Mouse (Mus musculus) erythroblast, embryonic 14.5 days (primary cell): ENCODE measurements around the gene Adam30. TPM values are rescaled to one million over a fixed set of nuclear protein-coding genes. Genes with fewer than 3 reads are reported as not detected.

Experiments
- H3K27me3 ChIP-seq: 2 replicates; pipeline ENCODE4 v1.6.1; 2012; ENCODE audit warnings: inconsistent platforms; ENCODE audit not compliant: control insufficient read depth
- H3K36me3 ChIP-seq: 2 replicates; pipeline ENCODE4 v1.6.1; 2012; ENCODE audit warnings: mild to moderate bottlenecking, inconsistent platforms; ENCODE audit not compliant: control insufficient read depth
- H3K4me1 ChIP-seq: 2 replicates; pipeline ENCODE4 v1.6.1; 2012; ENCODE audit warnings: inconsistent platforms; ENCODE audit not compliant: control insufficient read depth
- H3K4me3 ChIP-seq: replicated peaks from 2 replicates; pipeline ENCODE3; 2012; ENCODE audit warnings: moderate library complexity, mild to moderate bottlenecking, inconsistent platforms
- H3K9me3 ChIP-seq: 2 replicates; pipeline ENCODE4 v1.6.1; 2012; ENCODE audit warnings: low read length, inconsistent platforms, mixed read lengths; ENCODE audit not compliant: control insufficient read depth
- GATA1 ChIP-seq: IDR thresholded peaks from 2 replicates; pipeline ENCODE4 v1.6.1; 2012; ENCODE audit warnings: low read length, inconsistent platforms, mixed read lengths
- TAL1 ChIP-seq: IDR thresholded peaks from 3 replicates; pipeline ENCODE4 v1.6.1; 2012; ENCODE audit warnings: low read length, inconsistent platforms, mixed read lengths
- polyA plus RNA-seq: library from polyadenylated mRNA; stranded (reverse); fragments of >175 nt; gene quantifications from 2 replicates; pipeline ENCODE4 v1.2.3, GENCODE M21; 2012

Adam30 gene
- polyA plus RNA-seq, 1 experiment = not detected

DNA sequence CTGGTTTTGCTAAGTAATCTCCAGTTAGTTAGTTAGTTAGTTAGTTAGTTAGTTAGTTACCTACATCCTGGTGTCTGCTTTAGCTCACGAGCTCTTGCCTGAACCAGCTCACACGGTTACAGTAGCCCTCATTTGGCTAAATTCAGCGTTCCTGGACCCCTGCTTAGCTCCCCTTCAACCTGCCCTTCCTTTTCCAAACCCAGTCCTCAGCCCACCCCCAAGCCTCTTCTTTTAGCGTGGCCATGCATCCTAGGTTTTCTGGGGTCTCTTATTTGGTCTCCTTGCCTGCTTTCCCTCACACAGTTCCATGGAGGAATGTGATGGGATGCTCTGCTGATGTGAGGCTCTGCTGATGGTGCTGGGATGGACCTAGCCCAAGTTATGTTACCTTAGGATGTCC, 1.8 kb upstream of the Adam30 start:
- Histone ChIP-seq H3K4me3 (no peak overlapping the region), H3K9me3 (no peaks in the 10 kb centered on the region), H3K27me3 (no peaks in the 10 kb centered on the region), H3K4me1 (no peaks in the 10 kb centered on the region), H3K36me3 (no peaks in the 10 kb centered on the region)
- no peak for TF ChIP-seq TAL1

DNA sequence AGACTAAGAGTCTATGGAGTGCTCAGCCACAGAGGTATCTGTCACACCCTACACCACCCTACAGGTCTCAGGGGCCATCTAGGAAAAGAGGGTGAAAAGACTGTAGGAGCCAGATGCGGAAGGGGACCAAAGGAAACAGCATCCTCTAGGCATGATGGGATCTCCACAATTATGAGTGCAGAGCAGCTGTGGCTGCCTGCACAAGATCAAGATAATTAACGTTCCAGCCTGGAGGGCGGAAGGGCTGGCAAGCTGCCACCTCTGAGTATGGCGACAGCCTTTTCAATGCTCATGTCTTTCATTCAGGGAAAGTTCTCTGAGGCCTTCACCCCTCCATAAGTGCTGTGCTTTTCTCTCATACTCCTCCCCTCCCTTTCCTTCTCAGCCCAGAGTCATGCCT, 1.1 kb upstream of the Adam30 start:
- no peaks in the 10 kb centered on the region for H3K4me1 ChIP-seq
- TF ChIP-seq GATA1 (no peak), TAL1 (no peak)
- no peaks in the 10 kb centered on the region for H3K36me3 ChIP-seq
- no peaks in the 10 kb centered on the region for H3K9me3 ChIP-seq
- H3K4me3 ChIP-seq = no peak overlapping the region
- no peaks in the 10 kb centered on the region for H3K27me3 ChIP-seq

DNA sequence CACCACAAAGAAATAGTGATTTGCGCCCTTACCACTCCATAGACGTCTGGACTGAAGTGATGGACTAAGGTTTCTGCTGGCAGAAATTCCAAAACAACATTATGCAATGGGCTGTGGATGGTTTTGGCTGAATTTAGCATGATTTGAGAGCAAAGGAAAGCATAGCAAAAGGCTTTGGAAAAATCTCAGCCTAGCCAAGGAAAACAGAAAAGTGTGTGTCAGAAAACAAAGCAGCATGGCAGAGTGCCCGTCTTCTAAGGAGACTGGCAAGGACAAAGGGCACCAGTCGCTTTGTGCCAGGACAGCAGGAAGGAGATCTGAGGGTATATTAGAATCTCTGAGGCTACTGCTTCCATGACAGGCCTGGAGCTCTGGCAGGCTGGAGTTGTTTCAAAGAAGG, 17.9 kb downstream of the Adam30 start:
- Histone ChIP-seq H3K4me1 (no peaks in the 10 kb centered on the region), H3K36me3 (no peaks in the 10 kb centered on the region), H3K4me3 (no peak overlapping the region), H3K9me3 (no peaks in the 10 kb centered on the region), H3K27me3 (no peaks in the 10 kb centered on the region)
- TF ChIP-seq GATA1 (no peak), TAL1 (no peak)

DNA sequence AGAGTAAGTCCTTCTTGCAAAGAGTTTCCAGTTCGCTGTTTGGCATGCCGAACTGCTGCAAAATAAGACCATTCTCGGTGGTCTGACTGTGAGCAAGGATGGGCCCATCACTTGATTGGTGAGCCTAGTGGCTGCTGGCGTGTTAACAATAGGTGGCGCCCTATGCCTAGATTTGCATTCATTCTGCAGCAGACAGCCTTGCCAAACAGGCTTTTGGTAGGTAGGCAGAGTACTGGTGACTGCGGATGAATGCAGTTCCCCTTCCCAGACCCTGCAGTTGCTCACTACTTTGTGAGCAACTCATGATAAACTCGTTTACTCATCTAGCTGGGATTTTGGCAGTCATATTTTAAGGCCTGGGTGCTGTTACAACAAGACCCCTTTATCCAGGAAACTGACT, 20.4 kb downstream of the Adam30 start:
- no peaks in the 10 kb centered on the region for H3K9me3 ChIP-seq
- no peak for TF ChIP-seq TAL1
- TF ChIP-seq GATA1 = no peak
- no peaks in the 10 kb centered on the region for H3K4me1 ChIP-seq
- no peak overlapping the region for H3K4me3 ChIP-seq
- H3K27me3 ChIP-seq = no peaks in the 10 kb centered on the region
- no peaks in the 10 kb centered on the region for H3K36me3 ChIP-seq

DNA sequence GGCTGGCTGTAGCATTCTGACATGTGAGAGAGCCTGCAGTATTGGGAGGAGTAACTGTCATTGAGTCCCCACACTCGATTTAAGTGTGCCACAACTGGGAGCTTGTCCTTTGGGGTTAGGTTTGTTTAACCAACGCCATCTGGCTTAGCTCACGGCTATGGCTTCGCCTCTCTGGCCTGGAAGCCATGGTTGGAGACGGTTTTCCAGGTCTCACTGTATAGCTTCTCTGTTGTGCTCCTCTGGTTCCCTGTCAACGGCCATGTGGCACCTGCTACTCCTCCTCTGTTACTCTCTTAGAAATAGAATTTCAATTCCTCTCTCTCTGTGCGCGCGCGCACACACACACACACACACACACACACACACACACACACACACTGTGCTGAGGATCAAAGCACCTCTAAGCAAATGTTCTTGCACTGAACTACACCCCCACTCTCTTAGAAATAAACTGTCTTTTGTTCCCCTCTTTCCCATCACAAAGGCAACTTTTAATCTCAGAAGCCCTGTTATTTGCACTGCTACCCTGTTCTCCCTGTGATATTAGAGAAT, 24.8 kb downstream of the Adam30 start:
- TF ChIP-seq TAL1 (no peak), GATA1 (no peak)
- H3K27me3 ChIP-seq = no peaks in the 10 kb centered on the region
- no peaks in the 10 kb centered on the region for H3K36me3 ChIP-seq
- H3K4me1 ChIP-seq = no peaks in the 10 kb centered on the region
- no peak overlapping the region for H3K4me3 ChIP-seq
- H3K9me3 ChIP-seq = no peaks in the 10 kb centered on the region

DNA sequence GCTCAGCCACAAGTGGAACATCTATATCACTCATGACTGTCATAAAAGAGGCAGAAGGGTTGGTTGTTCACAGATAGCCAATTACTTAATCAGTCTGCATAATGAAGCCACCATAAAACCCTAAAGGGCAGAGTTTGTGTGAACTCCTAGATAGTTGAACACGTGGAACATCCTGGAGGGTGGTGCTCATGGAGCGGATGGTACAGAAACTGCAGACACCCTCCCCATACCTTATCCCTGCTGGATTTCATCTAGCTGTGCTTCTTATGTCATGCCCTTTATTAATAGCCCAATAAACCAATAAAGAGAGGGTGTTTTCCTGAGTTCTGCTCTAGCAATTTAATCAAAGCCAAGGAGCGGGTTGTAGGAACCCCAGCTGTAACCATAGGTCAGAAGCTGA, 27.3 kb downstream of the Adam30 start:
- H3K27me3 ChIP-seq = no peaks in the 10 kb centered on the region
- no peaks in the 10 kb centered on the region for H3K4me1 ChIP-seq
- no peaks in the 10 kb centered on the region for H3K9me3 ChIP-seq
- TF ChIP-seq TAL1 (no peak), GATA1 (no peak)
- H3K4me3 ChIP-seq = no peak overlapping the region
- H3K36me3 ChIP-seq = no peaks in the 10 kb centered on the region

DNA sequence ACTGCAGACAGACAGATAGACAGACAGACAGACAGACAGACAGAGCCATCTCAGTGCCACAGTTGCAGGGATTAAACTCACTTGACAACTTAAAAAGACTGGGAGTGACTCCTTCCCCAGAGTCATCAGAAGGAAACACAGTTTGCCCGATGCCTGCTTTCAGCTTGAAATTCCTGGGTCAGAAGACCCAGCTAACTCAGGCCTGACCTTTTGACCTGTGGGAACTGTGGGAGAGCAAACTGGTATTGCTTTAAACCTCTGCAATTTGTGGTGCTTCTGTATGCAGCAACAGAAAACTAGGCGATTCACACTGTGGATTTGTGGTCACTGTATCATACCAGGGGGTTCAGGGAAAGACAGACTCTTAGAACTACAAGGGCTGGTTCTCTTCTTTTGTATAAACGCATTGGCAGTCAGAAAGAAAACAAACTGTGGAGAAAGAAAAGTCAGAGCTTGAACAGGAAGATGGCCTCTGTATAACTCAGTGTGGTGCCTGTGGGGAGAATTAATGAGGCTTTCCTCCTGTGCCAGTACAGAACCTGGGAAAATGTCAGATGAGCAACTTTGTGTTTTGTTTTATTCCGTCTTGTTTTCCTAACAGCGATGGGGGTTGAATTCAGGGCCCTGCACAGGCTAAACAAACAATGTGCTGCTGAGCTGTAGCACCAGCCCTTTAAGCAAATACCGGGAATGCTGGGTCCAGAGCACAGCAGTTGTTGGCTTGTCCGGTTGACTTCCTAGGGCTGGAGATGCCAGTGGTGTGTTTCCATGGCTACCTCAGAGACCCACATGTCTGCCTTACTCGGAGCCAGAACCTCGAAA, 37.5 kb downstream of the Adam30 start:
- Histone ChIP-seq H3K36me3 (no peaks in the 10 kb centered on the region), H3K4me3 (no peak overlapping the region), H3K4me1 (no peaks in the 10 kb centered on the region), H3K27me3 (no peaks in the 10 kb centered on the region), H3K9me3 (no peaks in the 10 kb centered on the region)
- TF ChIP-seq TAL1 (no peak), GATA1 (no peak)

DNA sequence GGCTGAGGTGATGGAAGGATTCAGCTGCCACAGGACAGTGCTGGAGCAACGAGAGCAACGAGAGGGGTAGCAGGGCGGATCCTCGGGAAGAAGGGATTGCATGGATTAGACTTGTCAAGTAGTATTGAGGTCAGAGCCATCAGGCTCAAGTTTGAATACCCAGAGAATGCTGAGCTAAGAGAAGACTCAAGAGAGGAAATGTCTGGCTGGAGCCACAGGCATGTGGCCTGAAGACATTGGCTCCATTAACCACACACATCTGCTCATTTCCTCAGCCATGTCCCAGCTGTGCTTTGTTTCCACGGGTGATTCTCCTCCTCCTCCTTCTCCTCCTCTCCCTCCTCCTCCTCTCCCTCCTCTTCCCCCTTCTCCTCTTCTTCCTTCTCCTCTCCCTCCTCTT, 39.3 kb downstream of the Adam30 start:
- Histone ChIP-seq H3K4me1 (no peaks in the 10 kb centered on the region), H3K36me3 (no peaks in the 10 kb centered on the region), H3K27me3 (no peaks in the 10 kb centered on the region), H3K9me3 (no peaks in the 10 kb centered on the region), H3K4me3 (no peak overlapping the region)
- no peak for TF ChIP-seq TAL1

DNA sequence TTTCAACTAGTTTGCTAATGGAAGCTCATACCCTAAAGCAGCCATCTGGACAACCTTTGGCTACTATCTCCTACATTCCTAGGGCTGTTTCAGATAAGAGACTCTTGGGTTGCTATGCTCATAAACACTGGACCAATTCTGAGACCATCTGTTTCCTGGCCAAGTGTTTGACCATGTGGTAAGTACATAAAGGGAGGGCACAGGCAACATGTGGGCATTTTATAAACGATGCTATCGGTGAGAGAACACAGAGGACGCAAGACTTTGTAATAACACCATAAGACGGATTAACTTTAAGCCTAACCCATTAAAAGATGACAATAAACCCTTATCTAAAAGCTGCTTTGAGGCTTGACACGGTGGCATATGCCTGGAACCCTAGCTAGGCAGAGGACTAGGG, 42.9 kb downstream of the Adam30 start:
- Histone ChIP-seq H3K4me3 (no peak overlapping the region), H3K27me3 (no peaks in the 10 kb centered on the region), H3K36me3 (no peaks in the 10 kb centered on the region), H3K9me3 (no peaks in the 10 kb centered on the region), H3K4me1 (no peaks in the 10 kb centered on the region)
- TF ChIP-seq GATA1 (no peak), TAL1 (no peak)

DNA sequence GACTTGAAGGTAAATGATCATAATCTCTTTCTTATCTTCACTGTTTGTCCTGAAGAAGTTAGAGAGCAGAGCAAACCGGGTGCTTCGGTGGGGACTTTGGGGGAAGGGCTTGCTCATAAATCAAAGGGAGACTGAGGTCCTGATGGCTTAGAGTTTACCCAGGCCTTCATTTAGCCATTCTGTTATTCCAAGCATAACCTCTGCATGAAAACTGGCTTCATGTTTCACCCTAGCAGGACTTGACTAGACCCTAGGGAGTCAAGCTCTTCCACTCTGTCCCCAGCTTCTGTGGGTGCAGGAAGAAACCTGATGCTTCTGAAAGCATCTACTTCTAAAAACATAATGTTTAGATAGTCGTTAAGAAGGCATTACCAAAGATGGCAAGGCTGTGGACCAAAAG, 46.5 kb downstream of the Adam30 start:
- Histone ChIP-seq H3K36me3 (no peaks in the 10 kb centered on the region), H3K27me3 (no peaks in the 10 kb centered on the region), H3K4me1 (no peaks in the 10 kb centered on the region), H3K9me3 (no peaks in the 10 kb centered on the region), H3K4me3 (no peak overlapping the region)
- no peak for TF ChIP-seq TAL1
- no peak for TF ChIP-seq GATA1
